Mouse (Mus musculus) lung, embryonic 15.5 days (tissue): ENCODE measurements around the gene Ly6c2. TPM values are rescaled to one million over a fixed set of nuclear protein-coding genes. Genes with fewer than 3 reads are reported as not detected.
"Not testable (repeated sequence)": the region's sequence is repeated elsewhere in the genome, so short reads cannot be mapped to it uniquely, and the experiment has no call there.

Experiments
- ATAC-seq: fragments of 200-750 bp; cut with Nextera tagmentation; 2 replicates; pipeline ENCODE4 v1.8.0; 2017; ENCODE audit warnings: moderate number of reproducible peaks, borderline replicate concordance; ENCODE audit not compliant: low FRiP score, low TSS enrichment; ENCODE audit errors: extremely low read depth
- H3K27ac ChIP-seq: fragments of 300-500 bp; sonication (generic); 2 replicates; pipeline ENCODE4 v1.5.1; 2015; ENCODE audit warnings: moderate library complexity, mild to moderate bottlenecking, inconsistent platforms
- H3K27me3 ChIP-seq: fragments of 300-500 bp; sonication (generic); 2 replicates; pipeline ENCODE4 v1.6.1; 2015; ENCODE audit warnings: inconsistent platforms
- H3K36me3 ChIP-seq: fragments of 300-500 bp; sonication (generic); 2 replicates; pipeline ENCODE4 v1.6.1; 2015; ENCODE audit warnings: inconsistent platforms
- H3K4me1 ChIP-seq: fragments of 300-500 bp; sonication (generic); 2 replicates; pipeline ENCODE4 v1.6.1; 2015; ENCODE audit warnings: inconsistent platforms
- H3K4me2 ChIP-seq: fragments of 300-500 bp; sonication (generic); 2 replicates; pipeline ENCODE4 v1.6.1; 2015; ENCODE audit warnings: inconsistent platforms, mild to moderate bottlenecking, moderate library complexity
- H3K4me3 ChIP-seq: fragments of 300-500 bp; sonication (generic); 2 replicates; pipeline ENCODE4 v1.5.1; 2015; ENCODE audit warnings: mild to moderate bottlenecking, inconsistent platforms
- H3K9ac ChIP-seq: fragments of 300-500 bp; sonication (generic); 2 replicates; pipeline ENCODE4 v1.6.1; 2015; ENCODE audit warnings: inconsistent platforms
- H3K9me3 ChIP-seq: fragments of 300-500 bp; sonication (generic); 2 replicates; pipeline ENCODE4 v1.6.1; 2016; ENCODE audit warnings: inconsistent platforms
- WGBS: fragments of 180-500 bp; shearing (Covaris S2); methylation state at CpG from one replicate; pipeline ENCODE4 v1.1.7; 2015; 5-methylcytosine and 5-hydroxymethylcytosine counted together
- polyA plus RNA-seq: library from polyadenylated mRNA; unstranded; fragments of >200 nt; fragmentation: Nextera tagmentation; extraction: Ambion mirVana; gene quantifications from 2 replicates; pipeline ENCODE4 v1.2.1, GENCODE M21; 2015

The Ly6c2 gene
- polyA plus RNA-seq, result 1.9 and 3.8 TPM in 2 replicates

DNA sequence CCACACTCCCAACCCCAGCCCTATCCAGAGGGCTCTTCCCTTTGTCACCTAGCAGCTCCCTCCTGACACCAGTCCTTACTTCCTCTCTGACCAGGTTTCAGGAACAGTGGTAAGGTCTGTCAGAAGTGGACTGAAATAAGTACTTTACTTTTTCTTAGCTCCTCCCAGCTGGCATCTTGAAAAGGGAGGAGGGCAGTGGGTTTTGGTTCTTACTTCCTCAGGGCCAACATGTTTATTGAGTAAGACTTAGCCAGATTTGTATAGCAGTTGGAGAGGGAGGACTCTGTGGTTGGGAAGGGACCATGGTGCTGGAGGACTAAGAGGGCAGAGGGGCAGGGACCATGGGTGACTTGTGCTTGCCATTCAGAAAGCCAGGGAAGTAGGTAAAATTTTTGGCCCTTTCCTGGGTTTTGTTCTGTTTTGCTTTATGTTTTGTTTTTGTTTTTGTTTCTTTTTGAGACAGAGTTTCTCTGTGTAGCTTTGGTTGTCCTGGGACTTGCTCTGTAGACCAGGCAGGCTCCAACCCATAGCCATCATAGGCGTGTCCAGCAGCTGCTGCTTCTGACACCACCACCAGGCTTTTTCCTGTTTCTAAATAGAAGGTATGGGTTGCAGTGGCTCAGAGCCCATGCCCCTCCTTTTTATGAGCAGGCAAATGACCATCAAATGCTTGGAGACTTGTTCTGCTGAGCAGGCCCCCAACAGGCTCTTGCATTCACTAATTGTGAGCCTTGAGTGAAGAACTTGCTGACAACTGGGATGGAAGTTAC is at the start of gene Ly6c2:
TSS of gene Ly6c2 (minus strand) at position 110 of the 770 bp plus-strand sequence.
- H3K9me3 ChIP-seq, H3K4me3 ChIP-seq, H3K9ac ChIP-seq, H3K27ac ChIP-seq, H3K4me1 ChIP-seq, H3K4me2 ChIP-seq, ATAC-seq, H3K27me3 ChIP-seq, H3K36me3 ChIP-seq: not testable (repeated sequence)
- WGBS, result no CpG with 5 or more reads among the region's 1 CpGs

- ATAC-seq, result no peak
- WGBS, result 23% methylated on average over 1 of the region's 1 CpGs
Measured at GRCm38 (mm10) chr15:75157646-75158045, 45.9 kb upstream of the Ly6c2 start.

GRCm38 (mm10) chr15:75154940-75155339 is 43.2 kb upstream of the Ly6c2 start, which contains the start of gene Ly6g:
Ly6g (plus strand) TSS chr15:75155240.
- H3K9me3 ChIP-seq, result no peaks in the 10 kb centered on the region
- no peaks in the 10 kb centered on the region for H3K36me3 ChIP-seq
- no peak within 1 kb of the TSS for H3K4me3 ChIP-seq
- 88% methylated on average over 1 of the region's 1 CpGs for WGBS
- no peak within 1 kb of the TSS for H3K9ac ChIP-seq
- ATAC-seq, result no peak
- H3K27ac ChIP-seq, result no peak within 1 kb of the TSS
- no peaks in the 10 kb centered on the region for H3K4me1 ChIP-seq
- no peak within 1 kb of the TSS for H3K4me2 ChIP-seq
- no peaks in the 10 kb centered on the region for H3K27me3 ChIP-seq

More at GRCm38 (mm10) chr15:75157646-75158045, 45.9 kb upstream of the Ly6c2 start:
- no peaks in the 10 kb centered on the region for H3K4me1 ChIP-seq
- no peaks in the 10 kb centered on the region for H3K9me3 ChIP-seq
- H3K9ac ChIP-seq, result no peak overlapping the region
- H3K27me3 ChIP-seq, result no peaks in the 10 kb centered on the region
- no peaks in the 10 kb centered on the region for H3K36me3 ChIP-seq
- no peak overlapping the region for H3K4me3 ChIP-seq
- H3K27ac ChIP-seq, result no peak overlapping the region
- no peak overlapping the region for H3K4me2 ChIP-seq

GRCm38 (mm10) chr15:75153087-75153486 is 41.3 kb upstream of the Ly6c2 start:
- no peak overlapping the region for H3K4me2 ChIP-seq
- H3K9me3 ChIP-seq, result no peaks in the 10 kb centered on the region
- H3K36me3 ChIP-seq, result no peaks in the 10 kb centered on the region
- H3K27ac ChIP-seq, result no peak overlapping the region
- H3K9ac ChIP-seq, result no peak overlapping the region
- no peak for ATAC-seq
- H3K4me3 ChIP-seq, result no peak overlapping the region
- no peaks in the 10 kb centered on the region for H3K27me3 ChIP-seq
- no peaks in the 10 kb centered on the region for H3K4me1 ChIP-seq

DNA sequence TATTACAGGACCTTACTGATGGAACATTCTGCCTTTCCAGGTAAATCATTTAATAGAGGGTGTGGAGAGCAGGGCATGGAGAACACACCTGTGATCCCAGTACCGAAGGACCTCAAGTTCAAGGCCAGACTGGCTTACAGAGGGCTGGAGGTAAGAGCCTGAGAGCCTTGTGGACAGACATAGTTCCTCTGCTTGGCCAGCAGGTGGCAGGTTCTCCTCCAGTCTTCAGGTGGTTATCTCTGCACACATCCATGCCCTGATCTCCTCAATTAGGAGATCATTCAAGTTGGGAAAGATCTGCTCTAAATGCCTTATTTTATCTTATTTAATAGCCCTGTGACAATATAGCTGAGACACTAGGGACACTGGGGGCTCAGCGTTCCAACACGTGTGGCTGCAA is 32.0 kb upstream of the Ly6c2 start:
- Histone ChIP-seq H3K4me3 (no peak overlapping the region), H3K4me2 (no peak overlapping the region), H3K4me1 (no peaks in the 10 kb centered on the region), H3K9me3 (no peaks in the 10 kb centered on the region), H3K27ac (no peak overlapping the region), H3K27me3 (no peaks in the 10 kb centered on the region), H3K36me3 (no peaks in the 10 kb centered on the region), H3K9ac (no peak overlapping the region)
- WGBS, result 63% methylated on average over 3 of the region's 3 CpGs
- ATAC-seq, result no peak

DNA sequence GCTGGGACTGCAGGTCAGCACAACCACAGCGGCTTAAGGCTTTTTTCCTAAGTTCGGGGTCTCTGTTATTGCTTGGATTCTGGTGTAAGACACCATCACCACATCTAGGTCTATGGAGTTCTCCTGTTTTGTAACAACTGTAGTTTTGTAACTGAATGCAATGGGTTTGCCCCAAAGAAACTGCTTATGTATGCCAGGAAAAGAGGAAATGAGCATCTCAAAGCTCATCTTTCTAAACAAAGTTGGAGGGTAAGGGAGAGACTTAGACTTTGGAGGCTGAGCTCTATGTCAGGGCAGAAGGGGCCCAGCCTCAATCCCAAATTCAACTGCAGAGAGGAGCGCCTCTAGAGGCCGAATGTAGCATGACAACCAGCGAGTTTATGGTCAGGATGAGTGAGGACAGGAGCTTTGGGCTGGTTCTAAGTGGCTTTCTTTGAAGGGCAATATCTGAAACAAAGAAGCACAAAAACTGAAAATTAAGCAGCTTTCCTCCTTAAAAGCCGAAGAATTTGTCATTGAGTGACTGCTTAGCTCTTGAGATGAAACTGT is 30.1 kb upstream of the Ly6c2 start:
- H3K36me3 ChIP-seq, H3K4me2 ChIP-seq, H3K9me3 ChIP-seq, ATAC-seq, H3K27ac ChIP-seq, H3K27me3 ChIP-seq, H3K9ac ChIP-seq, H3K4me1 ChIP-seq, H3K4me3 ChIP-seq: not testable (repeated sequence)
- WGBS, result 41% methylated on average over 6 of the region's 6 CpGs

DNA sequence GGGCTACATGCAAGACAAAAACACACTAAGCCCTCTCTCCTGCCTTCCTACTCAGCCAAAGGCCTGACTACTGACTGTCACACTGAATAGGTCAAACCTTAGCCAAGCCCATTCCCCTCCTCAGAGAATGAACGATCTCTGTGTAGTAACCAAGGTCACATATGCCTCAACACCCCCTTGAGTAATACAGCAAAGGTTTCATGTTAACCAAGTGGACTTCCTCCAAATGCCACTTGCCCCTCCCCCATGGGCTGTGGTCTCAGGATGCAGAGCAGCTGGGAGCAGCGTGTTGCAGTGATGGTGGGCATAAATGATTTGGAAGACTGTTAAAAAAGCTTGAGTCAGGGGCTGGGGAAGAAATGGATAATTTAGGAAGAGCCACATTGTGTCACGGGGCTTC is 26.0 kb upstream of the Ly6c2 start:
- H3K4me3 ChIP-seq, H3K27ac ChIP-seq: not testable (repeated sequence)

GRCm38 (mm10) chr15:75135090-75135783 is 23.5 kb upstream of the Ly6c2 start:
- not testable (repeated sequence) for H3K36me3 ChIP-seq, H3K4me2 ChIP-seq, ATAC-seq, H3K9ac ChIP-seq, H3K27me3 ChIP-seq, H3K4me1 ChIP-seq, H3K9me3 ChIP-seq, H3K4me3 ChIP-seq, H3K27ac ChIP-seq
- 85% methylated on average over 2 of the region's 2 CpGs for WGBS

More for the DNA sequence above, 26.0 kb upstream of the Ly6c2 start:
- H3K9me3 ChIP-seq, H3K4me2 ChIP-seq, H3K9ac ChIP-seq, ATAC-seq, H3K36me3 ChIP-seq, H3K4me1 ChIP-seq, H3K27me3 ChIP-seq: not testable (repeated sequence)
- WGBS, result 60% methylated on average over 3 of the region's 3 CpGs

- not testable (repeated sequence) for ATAC-seq, H3K27ac ChIP-seq
- WGBS, result 76% methylated on average over 2 of the region's 2 CpGs
Measured at GRCm38 (mm10) chr15:75132346-75132745, 20.6 kb upstream of the Ly6c2 start.

DNA sequence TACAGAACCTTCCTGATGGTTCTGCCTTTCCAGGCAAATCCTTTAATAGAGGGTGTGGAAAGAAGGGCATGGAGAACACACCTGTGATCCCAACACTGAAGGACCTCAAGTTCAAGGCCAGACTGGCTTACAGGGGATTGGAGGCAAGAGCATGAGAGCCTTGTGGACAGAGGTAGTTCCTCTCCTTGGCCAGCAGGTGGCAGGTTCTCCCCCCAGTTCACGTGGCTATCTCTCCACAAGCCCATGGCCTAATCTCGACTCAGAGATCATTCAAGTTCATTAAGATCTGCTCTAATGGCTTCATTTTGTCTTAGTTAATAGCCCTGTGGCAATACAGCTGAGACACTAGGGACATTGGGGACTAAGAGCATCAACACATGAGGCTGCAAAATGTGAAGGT is 8.3 kb upstream of the Ly6c2 start:
- H3K27ac ChIP-seq, result no peak overlapping the region
- WGBS, result 11% methylated on average over 2 of the region's 2 CpGs
- no peak for ATAC-seq

More at GRCm38 (mm10) chr15:75132346-75132745, 20.6 kb upstream of the Ly6c2 start:
- H3K9ac ChIP-seq, H3K27me3 ChIP-seq, H3K36me3 ChIP-seq, H3K4me3 ChIP-seq, H3K9me3 ChIP-seq, H3K4me1 ChIP-seq, H3K4me2 ChIP-seq: not testable (repeated sequence)

GRCm38 (mm10) chr15:75118742-75119141 is 7.0 kb upstream of the Ly6c2 start:
- not testable (repeated sequence) for H3K27ac ChIP-seq, ATAC-seq, H3K9ac ChIP-seq, H3K36me3 ChIP-seq, H3K9me3 ChIP-seq, H3K4me3 ChIP-seq, H3K4me2 ChIP-seq, H3K27me3 ChIP-seq, H3K4me1 ChIP-seq
- 13% methylated on average over 5 of the region's 7 CpGs for WGBS

More for the DNA sequence above, 8.3 kb upstream of the Ly6c2 start:
- Histone ChIP-seq H3K4me3 (no peak overlapping the region), H3K4me1 (no peaks in the 10 kb centered on the region), H3K9me3 (no peaks in the 10 kb centered on the region), H3K27me3 (no peaks in the 10 kb centered on the region), H3K4me2 (no peak overlapping the region), H3K9ac (no peak overlapping the region), H3K36me3 (no peaks in the 10 kb centered on the region)

- not testable (repeated sequence) for H3K4me1 ChIP-seq, H3K4me3 ChIP-seq, ATAC-seq, H3K36me3 ChIP-seq, H3K9ac ChIP-seq, H3K9me3 ChIP-seq, H3K4me2 ChIP-seq, H3K27ac ChIP-seq, H3K27me3 ChIP-seq
- 88% methylated on average over 5 of the region's 5 CpGs for WGBS
Measured at GRCm38 (mm10) chr15:75117481-75117880, 5.7 kb upstream of the Ly6c2 start.
